In genomic region chr11:76211595-76211994, GRCm38 (mm10) we compare ENCODE assay signal across 5 mouse cellular contexts. TPM values are rescaled to one million over a fixed set of nuclear protein-coding genes. Genes with fewer than 3 reads are reported as not detected.
"Had no signal": no experiment of that assay in that cellular context is flagged by ENCODE, and none has a peak within 500 bp of the region (broad histone marks: within the 10 kb centered on the region; RNA-seq: fewer than 3 reads in every experiment).

No protein-coding gene starts in this region.

RNA-seq across cellular contexts. Expression of gene Dbil5, which starts 5.8 kb away (rescaled TPM):
- total RNA-seq: megakaryocyte, adult 5-6 weeks; megakaryocyte-erythroid progenitor cell, adult 5-6 weeks had no signal
- polyA plus RNA-seq: midbrain, embryonic 12.5 days; neural tube, embryonic 11.5 days; small intestine, adult 2 months had no signal
